Mouse (Mus musculus) heart, adult 2 months (tissue): ENCODE measurements at regions not wholly inside any gene's neighbourhood (a gene's known extent, or its start where the extent isn't known, plus 50 kb on each side); places are given as distances from the start of the nearest gene placed in this dataset.

Experiments
- CTCF ChIP-seq: fragments of 200-600 bp; IDR thresholded peaks from 2 replicates; pipeline ENCODE4 v1.8.1; 2022; ENCODE audit warnings: antibody characterized with exemption, mild to moderate bottlenecking, moderate library complexity
- POLR2A ChIP-seq: fragments of 200-500 bp; IDR thresholded peaks from 2 replicates; pipeline ENCODE4 v1.6.1; 2011; ENCODE audit warnings: mild to moderate bottlenecking, low read depth, low read length, control low read depth; ENCODE audit not compliant: insufficient read depth

- no peak for TF ChIP-seq POLR2A
- no peak for TF ChIP-seq CTCF
These were observed 122.0 kb upstream of the 4931408C20Rik start for GRCm38 (mm10) chr1:26809259-26809658.
